Mouse (Mus musculus) cortical plate, adult 2 months (tissue): ENCODE measurements around the gene Dlgap3.

Experiments used
- CTCF ChIP-seq: fragments of 200-500 bp; IDR thresholded peaks from 2 replicates; pipeline ENCODE4 v1.5.1; 2011; ENCODE audit warnings: mild to moderate bottlenecking, control low read depth, low read length; ENCODE audit not compliant: insufficient read depth; ENCODE audit errors: extremely low read depth
- POLR2A ChIP-seq: fragments of 200-500 bp; IDR thresholded peaks from 2 replicates; pipeline ENCODE4 v1.6.1; 2011; ENCODE audit warnings: mild to moderate bottlenecking, low read length, control low read depth; ENCODE audit not compliant: insufficient read depth; ENCODE audit errors: extremely low read depth

DNA sequence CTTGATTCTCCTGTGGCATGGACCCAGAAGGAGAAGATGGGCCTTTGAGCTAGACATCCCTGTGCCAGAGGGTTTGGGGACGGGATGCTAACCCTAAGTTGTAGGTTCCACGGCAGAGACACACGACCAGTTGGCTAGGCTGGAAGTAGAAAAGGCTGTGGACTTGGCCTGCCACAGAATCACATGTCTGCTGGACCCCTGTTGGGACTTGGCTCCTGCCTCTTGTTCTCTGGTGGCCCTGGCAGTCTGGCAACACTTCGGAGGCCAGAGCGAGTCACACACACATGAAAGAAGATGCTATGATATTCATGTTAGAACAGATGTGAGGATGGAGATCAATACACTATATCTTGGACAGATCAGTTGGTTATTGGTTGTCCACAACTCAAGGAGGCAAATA lies 14.9 kb downstream of the Dlgap3 start:
- no peak for TF ChIP-seq POLR2A
- no peak for TF ChIP-seq CTCF
